25 mouse cellular contexts compared by ENCODE assay signal in the genomic region with DNA sequence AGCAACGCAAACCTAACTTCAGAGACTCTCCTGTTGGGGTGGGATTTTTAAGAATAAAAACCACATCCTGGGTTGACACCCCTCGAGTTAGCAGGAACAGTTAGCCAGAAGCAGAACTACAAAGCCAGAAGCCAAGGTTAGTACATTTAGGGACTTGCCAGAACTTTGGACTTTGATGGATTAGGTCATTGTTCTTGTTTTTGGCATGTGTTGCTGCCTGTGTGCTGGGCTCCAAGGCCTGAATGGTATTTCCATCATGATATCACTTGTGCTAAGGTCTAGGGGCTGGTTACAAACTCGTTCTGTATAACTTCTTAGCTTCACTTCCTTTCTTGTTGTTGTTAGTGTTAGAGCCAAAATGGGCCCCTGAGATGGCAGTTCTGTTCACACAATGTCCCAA.
DNase-seq lines count a peak whose midpoint lies in the region; ATAC-seq and TF ChIP-seq lines count a peak whose summit lies in the region.
"Had no signal": no experiment of that assay in that cellular context is flagged by ENCODE, and none has a peak within 500 bp of the region (broad histone marks: within the 10 kb centered on the region; RNA-seq: fewer than 3 reads in every experiment).

No protein-coding gene starts in this region.

- no peak overlapping the region for H3K4me3 ChIP-seq in kidney, adult 2 months (ENCODE audit: insufficient read depth, low read depth, low read length)
- H3K4me3 ChIP-seq in lung, postnatal 0 days (ENCODE audit: low read depth, low read length): no peak overlapping the region
- H3K4me3 ChIP-seq: embryonic facial prominence, embryonic 10.5 days; embryonic facial prominence, embryonic 13.5 days; erythroblast, embryonic 14.5 days; forebrain, embryonic 12.5 days; forebrain, embryonic 15.5 days; heart, embryonic 10.5 days; heart, embryonic 13.5 days; hindbrain, embryonic 12.5 days; hindbrain, embryonic 15.5 days had no signal

- no peaks in the 10 kb centered on the region for H3K4me1 ChIP-seq in kidney, adult 2 months (ENCODE audit: control insufficient read depth, insufficient read depth, low read length)
- H3K4me1 ChIP-seq in lung, postnatal 0 days (ENCODE audit: insufficient read depth, low read depth, low read length): no peaks in the 10 kb centered on the region
- H3K4me1 ChIP-seq: embryonic facial prominence, embryonic 10.5 days; embryonic facial prominence, embryonic 13.5 days; forebrain, embryonic 12.5 days; forebrain, embryonic 15.5 days; heart, embryonic 10.5 days; heart, embryonic 13.5 days; hindbrain, embryonic 12.5 days had no signal

- H3K9ac ChIP-seq in lung, postnatal 0 days (replicated peaks; ENCODE audit: low read depth): no peak overlapping the region
- H3K9ac ChIP-seq: embryonic facial prominence, embryonic 13.5 days; forebrain, embryonic 12.5 days; forebrain, embryonic 15.5 days; heart, embryonic 13.5 days; hindbrain, embryonic 12.5 days; hindbrain, embryonic 15.5 days had no signal

- H3K27ac ChIP-seq in kidney, adult 2 months (ENCODE audit: insufficient read depth, low read depth, low read length): no peak overlapping the region
- no peak overlapping the region for H3K27ac ChIP-seq in lung, postnatal 0 days (ENCODE audit: low read length)
- H3K27ac ChIP-seq: embryonic facial prominence, embryonic 10.5 days; embryonic facial prominence, embryonic 13.5 days; forebrain, embryonic 12.5 days; forebrain, embryonic 15.5 days; heart, embryonic 10.5 days; heart, embryonic 13.5 days; hindbrain, embryonic 12.5 days; hindbrain, embryonic 15.5 days had no signal

- 56% methylated on average over 3 of the region's 3 CpGs for WGBS in kidney, adult 2 months
- WGBS in lung, postnatal 0 days: 44% methylated on average over 3 of the region's 3 CpGs

- no peaks in the 10 kb centered on the region for H3K9me3 ChIP-seq in lung, postnatal 0 days (ENCODE audit: low read length)
- H3K9me3 ChIP-seq: embryonic facial prominence, embryonic 10.5 days; embryonic facial prominence, embryonic 13.5 days; forebrain, embryonic 12.5 days; forebrain, embryonic 15.5 days; heart, embryonic 10.5 days; heart, embryonic 13.5 days; hindbrain, embryonic 12.5 days; hindbrain, embryonic 15.5 days had no signal

- ATAC-seq in lung, postnatal 0 days: no peak
- ATAC-seq: activated CD4-positive, CD25-positive, alpha-beta regulatory T cell, adult 4 months; forebrain, embryonic 15.5 days had no signal

- TF ChIP-seq CTCF in kidney, adult 2 months (conservative IDR thresholded peaks at IDR 0.05; ENCODE audit: insufficient read depth, insufficient read length, low read depth, low read length): no peak
- no peak for TF ChIP-seq CTCF in lung, postnatal 0 days (IDR thresholded peaks at IDR 0.05)

- TF ChIP-seq POLR2A in kidney, adult 2 months (IDR thresholded peaks at IDR 0.05; ENCODE audit: low read depth, low read length): no peak

- no peak overlapping the region for H3K4me2 ChIP-seq in lung, postnatal 0 days (replicated peaks; ENCODE audit: low read depth, low read length)
- H3K4me2 ChIP-seq: embryonic facial prominence, embryonic 13.5 days; forebrain, embryonic 12.5 days; forebrain, embryonic 15.5 days; heart, embryonic 13.5 days; hindbrain, embryonic 12.5 days; hindbrain, embryonic 15.5 days had no signal

- no peaks in the 10 kb centered on the region; the same call in 1 of the 2 replicates for H3K27me3 ChIP-seq in kidney, adult 2 months (replicated peaks; ENCODE audit: control insufficient read depth, insufficient read depth, low read length)
- no peaks in the 10 kb centered on the region for H3K27me3 ChIP-seq in lung, postnatal 0 days (replicated peaks; ENCODE audit: insufficient read depth, low read length)
- H3K27me3 ChIP-seq: embryonic facial prominence, embryonic 13.5 days; forebrain, embryonic 12.5 days; forebrain, embryonic 15.5 days; heart, embryonic 13.5 days; hindbrain, embryonic 12.5 days; hindbrain, embryonic 15.5 days had no signal

- TF ChIP-seq EP300 in lung, postnatal 0 days (IDR thresholded peaks at IDR 0.05): no peak

- H3K36me3 ChIP-seq in kidney, adult 2 months (ENCODE audit: control insufficient read depth, insufficient read depth, low read length): no peaks in the 10 kb centered on the region
- no peaks in the 10 kb centered on the region for H3K36me3 ChIP-seq in lung, postnatal 0 days (ENCODE audit: insufficient read depth, low read length)
- H3K36me3 ChIP-seq: embryonic facial prominence, embryonic 10.5 days; embryonic facial prominence, embryonic 13.5 days; forebrain, embryonic 12.5 days; forebrain, embryonic 15.5 days; heart, embryonic 10.5 days; heart, embryonic 13.5 days; hindbrain, embryonic 12.5 days; hindbrain, embryonic 15.5 days had no signal

- peak; percentile 31 to 83 for DNase-seq in adrenal gland, adult (ENCODE audit: inconsistent age in 2 of 2, low spot score in 1 of 2)
- no peak for DNase-seq in adrenal gland, postnatal 4 days (ENCODE audit: low spot score in 2 of 2)
- DNase-seq in kidney, adult 2 months: peak; percentile 1
- DNase-seq in kidney, postnatal 14 days: no peak
- peak; percentile 27 for DNase-seq in lung, postnatal 36 days
- no peak for DNase-seq in lung, postnatal 0 days (ENCODE audit: low spot score)
- DNase-seq in adrenal gland, postnatal 14 days: peak; percentile 34
- no peak for DNase-seq in cerebellum, postnatal 10 days
- DNase-seq: cerebellum, adult 11 months; cerebellum, adult 2 months; cerebellum, adult 9-11 months; cerebellum, postnatal 36 days; embryo, embryonic 11 days; gastrocnemius, postnatal 25 days; heart, postnatal 14 days had no signal

Comparison
In these comparisons a context has a peak if more than half of its experiments do, and no peak if none do; other contexts are left out.
1. DNase-seq: peak in adrenal gland, adult (2 of 2), kidney, adult 2 months (single experiment), lung, postnatal 36 days (single experiment) and adrenal gland, postnatal 14 days (single experiment); none in adrenal gland, postnatal 4 days (0 of 2), kidney, postnatal 14 days (single experiment), lung, postnatal 0 days (single experiment) and cerebellum, postnatal 10 days (0 of 2).